ENCODE assay signal across 13 mouse cellular contexts in genomic region chr17:49064526-49064925, GRCm38 (mm10).
DNase-seq lines count a peak whose midpoint lies in the region; TF ChIP-seq lines count a peak whose summit lies in the region.
"Had no signal": no experiment of that assay in that cellular context is flagged by ENCODE, and none has a peak within 500 bp of the region (broad histone marks: within the 10 kb centered on the region; RNA-seq: fewer than 3 reads in every experiment).

No protein-coding gene starts in this region.

- 54% methylated on average over 8 of the region's 8 CpGs for whole genome bisulfite sequencing in cerebellum, adult 2 months
- WGBS in lung, adult 2 months = 72% methylated on average over 8 of the region's 8 CpGs

- no peak overlapping the region for H3K27ac ChIP-seq in cerebellum, adult 2 months (ENCODE audit: insufficient read depth, low read length)
- H3K27ac ChIP-seq: kidney, postnatal 0 days; limb, embryonic 12.5 days had no signal

- H3K4me3 ChIP-seq in cerebellum, adult 2 months (replicated peaks; ENCODE audit: insufficient read depth, low read depth, low read length) = no peak overlapping the region
- no peak overlapping the region for H3K4me3 ChIP-seq in lung, adult 2 months (replicated peaks; ENCODE audit: extremely low read depth, low read depth, low read length)
- H3K4me3 ChIP-seq: erythroblast, embryonic 14.5 days; limb, embryonic 12.5 days; megakaryocyte, embryonic 14.5 days had no signal

- TF ChIP-seq POLR2A in cerebellum, adult 2 months (IDR thresholded peaks at IDR 0.05; ENCODE audit: borderline replicate concordance, insufficient read depth, low read length) = no peak
- TF ChIP-seq POLR2A in brain, embryonic 14.5 days (IDR thresholded peaks at IDR 0.05; ENCODE audit: borderline replicate concordance, extremely low read depth, insufficient read depth, insufficient read length, poor library complexity, severe bottlenecking) = no peak
- no peak for TF ChIP-seq POLR2A in lung, adult 2 months (IDR thresholded peaks at IDR 0.05; ENCODE audit: borderline replicate concordance, extremely low read depth, low read depth, low read length)

- no peaks in the 10 kb centered on the region; the same call in 1 of the 2 replicates for H3K27me3 ChIP-seq in cerebellum, adult 2 months (ENCODE audit: control insufficient read depth, insufficient read depth, low read length)
- H3K27me3 ChIP-seq: megakaryocyte, embryonic 14.5 days had no signal

- intact Hi-C loops in left cerebral cortex, postnatal 36 days (cut with DNase I) = no loop called here

- no peaks in the 10 kb centered on the region for H3K4me1 ChIP-seq in cerebellum, adult 2 months (ENCODE audit: control insufficient read depth, insufficient read depth, low read length)
- H3K4me1 ChIP-seq in lung, adult 2 months (ENCODE audit: control insufficient read depth, insufficient read depth, low read length) = no peaks in the 10 kb centered on the region
- H3K4me1 ChIP-seq: limb, embryonic 12.5 days; megakaryocyte, embryonic 14.5 days had no signal

- TF ChIP-seq CTCF in cerebellum, adult 2 months (IDR thresholded peaks at IDR 0.05; ENCODE audit: borderline replicate concordance, insufficient read depth, low read depth, low read length) = no peak
- TF ChIP-seq CTCF in brain, embryonic 14.5 days (IDR thresholded peaks at IDR 0.05; ENCODE audit: borderline replicate concordance, extremely low read depth, insufficient read depth, insufficient read length) = no peak
- TF ChIP-seq CTCF in lung, adult 2 months (IDR thresholded peaks at IDR 0.05; ENCODE audit: insufficient read depth, low read length) = no peak

- DNase-seq in cerebellum, postnatal 14 days = peak; percentile 13 to 26
- DNase-seq in cerebellum, adult 2 months = no peak
- peak; percentile 50 for DNase-seq in brain, embryonic 14.5 days (ENCODE audit: low read depth)
- DNase-seq in layer of hippocampus, adult 8-10 months (ENCODE audit: low spot score in 2 of 2) = peak; percentile 82 to 83
- DNase-seq in left cerebral cortex, postnatal 36 days (ENCODE audit: low spot score in 2 of 2) = peak; percentile 54 to 59
- DNase-seq in adrenal gland, adult 18-20 months (ENCODE audit: low spot score in 2 of 2) = no peak
- no peak for DNase-seq in embryo, embryonic 9.5 days (ENCODE audit: extremely low spot score)
- DNase-seq in lung, adult 2 months = no peak
- DNase-seq: adrenal gland, postnatal 10 days had no signal

Comparison
In these comparisons a context has a peak if more than half of its experiments do, and no peak if none do; other contexts are left out.
1. DNase-seq: peak in cerebellum, postnatal 14 days (2 of 2), brain, embryonic 14.5 days (single experiment), layer of hippocampus, adult 8-10 months (2 of 2) and left cerebral cortex, postnatal 36 days (2 of 2); none in cerebellum, adult 2 months (0 of 2), adrenal gland, adult 18-20 months (0 of 2), embryo, embryonic 9.5 days (single experiment) and lung, adult 2 months (single experiment).